Mouse (Mus musculus) intestine, embryonic 15.5 days (tissue): ENCODE results near the gene Ccdc12. TPM values are rescaled to one million over a fixed set of nuclear protein-coding genes. Genes with fewer than 3 reads are reported as not detected.

Experiments
- ATAC-seq: fragments of 200-750 bp; cut with Nextera tagmentation; 2 replicates; pipeline ENCODE4 v1.8.0; 2017; ENCODE audit warnings: moderate TSS enrichment, moderate library complexity
- H3K27ac ChIP-seq: fragments of 300-500 bp; sonication (generic); 2 replicates; pipeline ENCODE4 v1.5.1; 2015; ENCODE audit warnings: mild to moderate bottlenecking, inconsistent platforms
- H3K27me3 ChIP-seq: fragments of 300-500 bp; sonication (generic); replicated peaks from 2 replicates; pipeline ENCODE4 v1.6.1; 2015; ENCODE audit warnings: inconsistent platforms
- H3K36me3 ChIP-seq: fragments of 300-500 bp; sonication (generic); 2 replicates; pipeline ENCODE4 v1.6.1; 2015; ENCODE audit warnings: inconsistent platforms
- H3K4me1 ChIP-seq: fragments of 300-500 bp; sonication (generic); replicated peaks from 2 replicates; pipeline ENCODE4 v1.6.1; 2015; ENCODE audit warnings: inconsistent platforms
- H3K4me2 ChIP-seq: fragments of 300-500 bp; sonication (generic); replicated peaks from 2 replicates; pipeline ENCODE4 v1.6.1; 2015; ENCODE audit warnings: mild to moderate bottlenecking, inconsistent platforms
- H3K4me3 ChIP-seq: fragments of 300-500 bp; sonication (generic); replicated peaks from 2 replicates; pipeline ENCODE4 v1.5.1; 2015; ENCODE audit warnings: inconsistent platforms
- H3K9ac ChIP-seq: fragments of 300-500 bp; sonication (generic); 2 replicates; pipeline ENCODE4 v1.6.1; 2015; ENCODE audit warnings: inconsistent platforms
- H3K9me3 ChIP-seq: fragments of 300-500 bp; sonication (generic); 2 replicates; pipeline ENCODE4 v1.6.1; 2016; ENCODE audit warnings: inconsistent platforms
- WGBS: fragments of 180-500 bp; shearing (Covaris S2); methylation state at CpG from one replicate; pipeline ENCODE4 v1.1.7; 2015; 5-methylcytosine and 5-hydroxymethylcytosine counted together
- polyA plus RNA-seq: library from polyadenylated mRNA; unstranded; fragments of >200 nt; fragmentation: Nextera tagmentation; extraction: Ambion mirVana; gene quantifications from 2 replicates; pipeline ENCODE4 v1.2.1, GENCODE M21; 2015

Ccdc12 gene
- polyA plus RNA-seq, 1 experiment from 2014 or later: 166 TPM

DNA sequence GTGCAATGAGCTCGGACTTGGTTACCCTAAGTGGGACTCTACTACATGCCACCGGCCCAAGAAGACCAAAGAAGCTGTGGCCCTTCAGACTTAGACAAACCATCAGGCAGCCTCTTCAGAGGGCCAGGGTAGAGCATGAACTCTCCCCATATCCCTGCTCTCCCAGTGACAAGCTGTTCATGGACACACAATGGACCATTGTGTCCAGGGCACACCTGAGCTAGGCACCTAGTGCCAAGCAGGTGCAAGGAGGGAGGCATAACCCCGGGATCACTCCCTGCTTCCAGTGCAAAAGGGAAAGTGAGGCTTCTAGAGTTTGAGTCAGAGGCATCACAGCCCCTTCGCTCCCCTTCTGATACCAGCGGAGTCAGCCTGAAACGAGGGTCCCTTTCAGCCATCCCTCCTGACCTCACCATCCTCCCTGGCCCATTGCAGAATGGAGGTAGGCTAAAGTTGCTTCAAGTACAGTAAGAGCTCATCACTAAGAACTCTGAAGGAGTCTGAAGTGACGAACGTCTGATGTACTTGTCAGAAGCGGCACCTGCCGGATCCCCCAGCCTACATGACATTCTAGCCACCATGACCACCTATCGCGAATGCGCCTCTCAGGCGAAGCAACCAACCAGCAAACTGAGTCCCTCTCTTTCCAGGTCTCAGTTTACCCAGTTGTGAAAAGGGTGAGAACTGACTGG is 3.2 kb upstream of the Ccdc12 start:
- peaks cover 21% of the 10 kb centered on the region for H3K4me1 ChIP-seq
- no peaks in the 10 kb centered on the region for H3K36me3 ChIP-seq
- H3K9ac ChIP-seq: peak overlapping the region; percentile 63
- 18% methylated on average over 14 of the region's 14 CpGs for WGBS
- H3K9me3 ChIP-seq: no peaks in the 10 kb centered on the region
- peak overlapping the region; percentile 7 for H3K27ac ChIP-seq
- H3K4me2 ChIP-seq: peak overlapping the region; percentile 94
- peaks cover 20% of the 10 kb centered on the region for H3K27me3 ChIP-seq
- no peak for ATAC-seq
- peak overlapping the region; percentile 66 for H3K4me3 ChIP-seq

DNA sequence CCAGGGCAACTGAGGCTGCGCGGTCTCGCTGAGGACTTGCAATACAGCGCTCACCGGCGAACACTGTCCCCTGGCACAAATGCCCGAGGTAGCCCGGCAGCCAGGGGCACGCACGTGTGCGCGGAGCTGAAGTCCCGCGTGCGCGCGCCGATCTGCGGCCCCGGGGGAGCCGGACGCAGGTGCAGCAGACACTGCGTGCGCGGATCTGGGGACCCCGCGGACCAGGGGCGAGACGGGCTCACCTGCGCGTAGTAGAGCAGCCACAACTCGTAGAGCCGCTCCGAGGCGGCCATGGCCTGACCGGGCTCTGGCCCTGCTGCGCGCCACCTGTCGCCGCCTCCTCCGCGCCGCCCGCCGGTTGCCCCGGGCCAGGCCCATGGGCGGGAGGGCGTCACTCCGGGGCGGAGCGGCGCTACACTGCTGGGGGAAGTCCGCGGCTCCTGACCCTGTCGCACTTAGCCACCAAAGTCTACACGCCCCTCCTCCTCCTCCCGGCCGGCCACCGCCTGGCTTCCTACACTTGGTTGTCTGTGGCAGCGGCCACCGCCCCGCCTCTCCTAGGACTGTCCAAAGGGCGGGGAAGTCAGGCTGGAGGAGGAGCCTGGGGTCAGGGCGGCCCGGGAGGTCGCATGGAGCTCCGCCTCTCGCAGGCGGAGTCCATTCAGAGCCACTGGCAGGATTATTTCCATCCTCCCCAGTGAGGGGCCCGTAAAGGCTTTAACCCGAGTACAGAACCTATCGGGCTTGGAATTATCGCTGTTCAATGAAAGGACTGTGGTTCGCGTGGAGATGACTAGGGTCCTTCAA is 2.4 kb upstream of the Ccdc12 start, which contains the start of gene Nbeal2:
Gene Nbeal2 (minus strand): TSS at position 507 of the 807 bp plus-strand sequence.
- peak; percentile 89 for ATAC-seq
- Histone ChIP-seq H3K9ac (peak within 1 kb of the TSS; percentile 63), H3K27me3 (peaks cover 20% of the 10 kb centered on the region), H3K4me2 (peak within 1 kb of the TSS; percentile 94), H3K4me1 (peaks cover 21% of the 10 kb centered on the region), H3K9me3 (no peaks in the 10 kb centered on the region), H3K4me3 (peak within 1 kb of the TSS; percentile 66), H3K27ac (peak within 1 kb of the TSS; percentile 74), H3K36me3 (no peaks in the 10 kb centered on the region)
- under 1% methylated on average over 75 of the region's 75 CpGs for WGBS

DNA sequence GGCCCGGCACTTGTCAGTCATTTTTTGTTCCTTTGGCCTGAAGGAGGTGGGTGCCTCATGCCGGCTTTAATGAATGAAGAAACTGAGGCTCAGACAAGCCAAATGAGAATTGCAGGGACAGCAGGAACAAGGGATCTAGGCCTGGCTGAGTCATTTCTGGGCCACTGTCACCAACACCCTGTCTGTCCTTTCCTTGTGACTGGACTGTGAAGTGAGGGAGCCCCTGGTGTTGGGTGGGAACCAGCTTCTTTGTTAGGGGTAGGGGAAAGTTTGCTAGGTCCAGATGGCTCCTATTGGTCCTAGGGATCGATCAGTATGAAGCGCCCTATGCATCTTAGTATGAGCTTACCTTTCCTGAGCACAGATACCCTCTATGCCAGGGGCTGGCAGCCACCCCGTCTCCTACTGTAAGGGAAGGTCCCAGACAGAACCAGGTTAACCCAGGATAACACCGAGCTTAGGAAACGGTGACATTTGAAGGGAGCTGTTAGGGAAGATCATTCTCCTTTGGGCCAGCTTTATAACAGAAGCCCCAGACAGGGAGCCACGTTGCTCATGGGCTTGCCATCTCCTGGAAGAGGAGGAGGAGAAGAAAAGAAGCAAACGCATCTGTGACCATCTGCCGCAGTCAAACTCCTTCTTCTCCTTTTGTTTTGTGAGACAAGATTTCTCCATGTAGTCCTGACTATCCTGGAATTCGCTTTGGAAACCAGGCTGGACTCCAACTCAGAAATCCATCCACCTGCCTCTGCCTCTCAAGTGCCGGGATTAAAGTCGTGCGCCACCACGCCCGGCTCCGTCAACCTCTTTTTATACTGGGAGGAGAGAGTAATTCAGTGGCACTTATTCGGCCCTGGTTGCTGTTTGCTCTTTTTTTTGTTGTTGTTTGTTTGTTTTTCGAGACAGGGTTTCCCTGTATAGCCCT is 1.3 kb upstream of the Ccdc12 start:
- Histone ChIP-seq H3K4me3 (0 out of 2 replicates have a peak overlapping the region, but pooled peaks have one; percentile 66), H3K4me2 (peak overlapping the region; percentile 94), H3K4me1 (peaks cover 21% of the 10 kb centered on the region), H3K36me3 (no peaks in the 10 kb centered on the region), H3K9ac (no peak overlapping the region), H3K27ac (peak overlapping the region; percentile 74; the same call in 1 of the 2 replicates), H3K27me3 (peaks cover 20% of the 10 kb centered on the region), H3K9me3 (no peaks in the 10 kb centered on the region)
- ATAC-seq: no peak
- WGBS: 76% methylated on average over 19 of the region's 19 CpGs

DNA sequence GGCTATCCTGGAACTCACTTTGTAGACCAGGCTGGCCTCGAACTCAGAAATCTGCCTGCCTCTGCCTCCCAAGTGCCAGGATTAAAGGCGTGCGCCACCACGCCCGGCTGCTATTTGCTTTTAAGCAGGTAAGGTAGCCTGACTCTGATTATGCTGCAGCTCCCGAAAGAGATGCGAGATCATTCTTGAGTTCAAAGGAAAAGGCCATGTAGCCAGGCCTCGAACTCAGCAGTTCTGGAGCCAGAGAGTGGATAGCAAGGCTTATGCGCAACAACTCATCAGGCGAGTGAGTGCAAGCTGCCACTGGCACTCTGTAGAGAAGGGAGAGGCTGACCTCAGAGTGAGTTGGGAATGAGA is 674 bp upstream of the Ccdc12 start:
- Histone ChIP-seq H3K9me3 (no peaks in the 10 kb centered on the region), H3K4me1 (peaks cover 21% of the 10 kb centered on the region), H3K27ac (peak overlapping the region; percentile 79), H3K9ac (no peak overlapping the region; the same call in none of the 2 replicates), H3K4me2 (peak overlapping the region; percentile 73), H3K36me3 (no peaks in the 10 kb centered on the region), H3K4me3 (peak overlapping the region; percentile 75), H3K27me3 (peaks cover 20% of the 10 kb centered on the region)
- no peak for ATAC-seq
- WGBS: 79% methylated on average over 10 of the region's 10 CpGs

DNA sequence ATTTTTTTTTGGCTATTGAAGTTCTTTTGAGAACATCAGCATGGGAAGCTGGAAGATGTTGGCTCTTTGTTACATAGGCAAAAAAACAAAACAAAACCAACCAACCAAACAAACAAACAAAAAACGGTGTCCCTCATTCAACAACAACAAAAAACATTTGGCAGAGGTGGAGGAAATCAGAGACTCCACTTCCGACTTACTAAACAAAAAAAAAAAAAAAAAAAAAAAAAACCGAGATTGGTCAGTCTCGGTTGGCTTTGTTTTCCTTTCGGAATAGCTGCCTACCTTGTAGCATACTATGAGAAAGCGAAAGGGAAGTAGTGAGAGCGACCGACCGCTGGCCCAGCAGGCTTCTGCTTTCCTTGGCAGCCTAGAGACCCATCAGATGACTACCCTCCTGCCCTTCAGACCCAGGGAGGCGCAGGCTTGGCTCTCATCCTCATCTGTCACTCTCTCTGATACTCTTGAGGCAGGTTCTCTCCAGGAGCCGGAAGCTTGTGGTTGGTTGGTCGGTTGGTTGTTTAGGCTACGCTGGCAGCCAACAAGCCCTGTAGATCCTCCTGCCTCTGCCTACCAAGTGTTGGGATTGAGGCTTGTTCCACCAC is 1.3 kb downstream of the Ccdc12 start:
- Histone ChIP-seq H3K27me3 (peaks cover 10% of the 10 kb centered on the region), H3K9me3 (no peaks in the 10 kb centered on the region), H3K4me3 (peak overlapping the region; percentile 75), H3K36me3 (no peaks in the 10 kb centered on the region), H3K27ac (no peak overlapping the region), H3K4me2 (peak overlapping the region; percentile 73), H3K4me1 (peaks cover 25% of the 10 kb centered on the region), H3K9ac (no peak overlapping the region)
- WGBS: 69% methylated on average over 13 of the region's 13 CpGs
- ATAC-seq: no peak

DNA sequence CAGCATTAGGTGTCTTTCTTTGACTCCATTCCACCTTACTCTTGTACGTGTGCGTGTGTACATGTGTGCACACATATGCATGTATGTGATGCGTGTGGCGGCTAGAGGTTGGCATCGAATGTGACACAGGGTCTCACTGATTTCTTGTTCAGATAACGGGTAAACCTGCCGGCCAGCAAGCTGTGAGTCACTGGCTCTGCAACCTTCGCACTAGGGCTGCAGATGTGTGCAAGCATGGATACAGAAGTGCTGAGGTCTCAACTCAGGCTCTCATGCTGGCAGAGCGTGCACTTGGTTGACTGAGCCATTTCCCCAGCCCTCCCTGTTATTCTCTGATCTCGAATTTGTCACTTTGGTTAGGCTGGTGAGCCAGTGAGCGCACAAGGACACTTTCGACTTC is 3.2 kb downstream of the Ccdc12 start:
- H3K4me1 ChIP-seq: peaks cover 20% of the 10 kb centered on the region
- H3K36me3 ChIP-seq: no peaks in the 10 kb centered on the region
- H3K4me2 ChIP-seq: no peak overlapping the region
- H3K27ac ChIP-seq: no peak overlapping the region
- H3K27me3 ChIP-seq: no peaks in the 10 kb centered on the region
- ATAC-seq: no peak
- H3K9me3 ChIP-seq: no peaks in the 10 kb centered on the region
- WGBS: 87% methylated on average over 12 of the region's 12 CpGs
- H3K4me3 ChIP-seq: no peak overlapping the region
- no peak overlapping the region for H3K9ac ChIP-seq

DNA sequence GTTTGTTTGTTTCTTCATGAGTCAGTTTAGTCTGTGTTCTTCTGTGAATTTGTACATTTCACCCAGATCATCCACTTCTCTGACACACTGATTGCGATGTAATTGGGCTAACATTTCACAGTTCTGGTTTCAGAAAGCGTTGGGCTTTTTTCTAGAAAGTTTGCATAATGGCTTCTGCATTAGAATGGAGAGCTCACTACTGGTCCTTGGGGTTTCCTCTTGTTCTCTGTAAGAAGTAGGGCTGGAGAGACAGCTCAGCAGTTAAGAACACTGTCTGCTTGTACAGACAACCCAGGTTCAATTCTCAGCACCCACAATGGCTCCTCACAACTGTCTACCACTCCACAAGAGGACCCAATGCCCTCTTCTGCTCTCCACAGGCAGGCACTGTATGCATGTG is 3.9 kb downstream of the Ccdc12 start:
- 78% methylated on average over 2 of the region's 2 CpGs for WGBS
- no peak overlapping the region for H3K4me3 ChIP-seq
- H3K27me3 ChIP-seq: no peaks in the 10 kb centered on the region
- H3K9ac ChIP-seq: no peak overlapping the region
- H3K36me3 ChIP-seq: no peaks in the 10 kb centered on the region
- no peak overlapping the region for H3K4me2 ChIP-seq
- no peak for ATAC-seq
- H3K27ac ChIP-seq: no peak overlapping the region
- H3K9me3 ChIP-seq: no peaks in the 10 kb centered on the region
- H3K4me1 ChIP-seq: peaks cover 13% of the 10 kb centered on the region

DNA sequence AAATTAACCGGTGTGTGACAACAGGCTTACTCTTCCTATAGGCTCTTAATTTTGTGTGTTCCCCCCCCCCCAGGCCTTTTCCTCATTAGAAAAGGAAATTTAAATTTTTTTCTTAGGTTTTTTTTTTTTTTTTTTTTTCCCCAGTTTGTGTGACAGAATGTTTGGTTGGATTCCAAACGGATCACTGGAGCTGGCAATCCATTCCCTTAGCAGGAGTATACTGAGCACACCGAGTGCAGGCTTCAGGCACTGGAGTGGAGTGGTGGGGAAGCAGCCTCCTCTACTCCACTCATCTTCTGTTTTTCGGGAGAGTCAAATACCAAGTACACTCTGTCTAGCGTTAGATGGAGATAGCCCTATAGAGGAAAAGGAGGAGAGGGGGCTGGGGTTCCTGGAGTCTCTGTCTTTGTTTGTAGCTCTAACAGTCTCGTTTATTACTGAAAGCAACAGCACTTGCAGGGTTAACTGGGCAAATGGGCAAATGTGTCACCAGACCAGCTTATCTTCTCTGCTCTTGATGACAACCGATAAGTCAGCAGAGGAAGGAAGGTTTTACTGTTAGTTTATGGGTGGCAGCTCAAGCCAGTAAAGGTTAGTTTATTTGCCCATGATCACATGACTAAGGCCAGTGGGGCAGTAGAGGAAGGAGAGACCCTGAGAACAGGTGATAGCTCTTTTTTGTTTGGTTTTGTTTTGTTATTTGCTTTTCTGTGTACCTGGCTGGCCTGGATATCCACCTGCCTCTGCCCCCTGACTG is 4.7 kb downstream of the Ccdc12 start:
- 61% methylated on average over 7 of the region's 7 CpGs for WGBS
- 0 out of 2 replicates have a peak, but pooled peaks have one; percentile 8 for ATAC-seq
- Histone ChIP-seq H3K36me3 (no peaks in the 10 kb centered on the region), H3K4me1 (peaks cover 10% of the 10 kb centered on the region; the same call in 1 of the 2 replicates), H3K4me3 (no peak overlapping the region), H3K27me3 (no peaks in the 10 kb centered on the region), H3K4me2 (no peak overlapping the region), H3K9me3 (no peaks in the 10 kb centered on the region), H3K9ac (no peak overlapping the region), H3K27ac (peak overlapping the region; percentile 42)

DNA sequence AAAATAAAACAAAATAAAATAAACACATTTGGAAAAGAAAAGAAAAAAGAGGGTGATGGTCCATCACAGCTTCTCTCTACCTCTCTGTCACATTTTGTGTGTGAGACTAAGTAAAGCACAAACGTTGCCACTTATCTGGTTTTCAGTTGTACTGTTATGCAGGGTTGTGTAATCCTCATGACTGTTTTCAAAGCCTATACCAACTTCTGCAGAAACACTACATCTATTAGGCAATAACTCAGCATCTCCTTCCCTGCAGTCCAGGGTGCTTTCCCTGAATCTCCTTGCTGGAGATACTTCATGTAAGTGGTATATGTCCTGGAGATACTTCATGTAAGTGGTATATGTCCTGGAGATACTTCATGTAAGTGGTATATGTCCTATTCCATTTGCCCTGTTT is 6.5 kb downstream of the Ccdc12 start:
- ATAC-seq: no peak
- 79% methylated on average over 1 of the region's 1 CpGs for WGBS
- H3K9ac ChIP-seq: no peak overlapping the region

DNA sequence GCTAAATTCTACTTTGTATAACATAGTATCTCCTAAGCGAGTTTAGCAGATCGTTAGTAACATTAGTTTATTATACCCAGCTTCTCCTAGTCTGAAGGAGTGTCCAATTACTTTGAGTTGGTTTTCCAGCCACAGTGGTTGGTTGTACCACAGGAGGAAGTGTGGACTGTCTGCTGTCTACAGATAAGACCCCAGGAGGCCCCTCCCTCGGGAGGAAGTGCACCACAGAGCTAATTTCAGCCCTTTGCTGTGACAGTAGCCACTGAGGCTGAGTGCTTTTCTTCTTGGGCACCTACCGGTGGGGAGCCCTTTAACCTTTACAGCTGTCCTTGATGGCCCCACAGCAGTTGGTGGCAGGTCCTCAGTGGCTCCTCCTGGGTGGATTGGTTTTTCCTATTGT is 9.6 kb downstream of the Ccdc12 start:
- peak; percentile 77 for ATAC-seq
- Histone ChIP-seq H3K9ac (no peak overlapping the region), H3K4me1 (peaks cover 20% of the 10 kb centered on the region), H3K4me2 (peak overlapping the region; percentile 5; the same call in 1 of the 2 replicates), H3K27ac (peak overlapping the region; percentile 49; the same call in 1 of the 2 replicates), H3K9me3 (no peaks in the 10 kb centered on the region), H3K36me3 (no peaks in the 10 kb centered on the region), H3K27me3 (no peaks in the 10 kb centered on the region), H3K4me3 (no peak overlapping the region)
- WGBS: 13% methylated on average over 4 of the region's 4 CpGs

More for the DNA sequence above, 6.5 kb downstream of the Ccdc12 start:
- H3K9me3 ChIP-seq: no peaks in the 10 kb centered on the region
- H3K27ac ChIP-seq: no peak overlapping the region
- H3K4me1 ChIP-seq: peaks cover 16% of the 10 kb centered on the region
- no peaks in the 10 kb centered on the region for H3K27me3 ChIP-seq
- H3K4me3 ChIP-seq: no peak overlapping the region
- H3K4me2 ChIP-seq: no peak overlapping the region
- H3K36me3 ChIP-seq: no peaks in the 10 kb centered on the region

DNA sequence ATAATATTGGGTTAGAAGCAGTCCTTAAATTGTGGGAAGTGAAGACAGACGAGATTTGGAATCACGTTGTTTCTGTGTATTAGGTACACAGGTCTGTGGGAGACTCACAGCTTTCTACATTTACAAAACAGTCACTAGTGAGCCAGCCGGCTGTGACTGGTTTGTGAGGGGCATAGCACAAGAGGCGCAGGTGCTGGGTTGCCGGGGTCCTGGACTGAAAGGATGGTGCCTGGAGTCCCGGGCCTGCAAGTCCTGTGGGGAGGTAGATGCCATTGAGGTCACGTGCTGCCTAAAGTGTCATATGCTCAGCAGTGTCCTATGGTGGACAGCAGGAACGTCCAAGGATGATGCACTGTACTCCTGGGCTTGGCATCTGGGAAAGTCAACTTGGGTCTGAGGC is 10.1 kb downstream of the Ccdc12 start:
- Histone ChIP-seq H3K9ac (no peak overlapping the region), H3K4me2 (no peak overlapping the region), H3K4me1 (peaks cover 20% of the 10 kb centered on the region), H3K27ac (no peak overlapping the region), H3K9me3 (no peaks in the 10 kb centered on the region), H3K27me3 (no peaks in the 10 kb centered on the region), H3K36me3 (no peaks in the 10 kb centered on the region), H3K4me3 (no peak overlapping the region)
- WGBS: 51% methylated on average over 8 of the region's 8 CpGs
- ATAC-seq: no peak
